Mouse (Mus musculus): Measurements from ENCODE around the gene Cd59a. TPM values are rescaled to one million over a fixed set of nuclear protein-coding genes. Genes with fewer than 3 reads are reported as not detected.
"Not testable (repeated sequence)": the region's sequence is repeated elsewhere in the genome, so short reads cannot be mapped to it uniquely, and the experiment has no call there.

Gene Cd59a
- total RNA-seq (2021), result 10 to 100 TPM; 20.7 to 24.7 TPM
- long read RNA-seq, experiment 1, transcript Cd59a-201 (4 exons, 1,691 nt), result major isoform, 28 of 38 reads
- long read RNA-seq, experiment 1, partial matches to known transcripts, result 0 of 38 reads
- long read RNA-seq, experiment 1, other reads (novel, unspliced or antisense), result 8 of 38 reads
- long read RNA-seq, experiment 2, transcript Cd59a-201 (4 exons, 1,691 nt), result major isoform, 35 of 42 reads
- long read RNA-seq, experiment 2, partial matches to known transcripts, result 0 of 42 reads
- long read RNA-seq, experiment 2, other reads (novel, unspliced or antisense), result 7 of 42 reads

DNA sequence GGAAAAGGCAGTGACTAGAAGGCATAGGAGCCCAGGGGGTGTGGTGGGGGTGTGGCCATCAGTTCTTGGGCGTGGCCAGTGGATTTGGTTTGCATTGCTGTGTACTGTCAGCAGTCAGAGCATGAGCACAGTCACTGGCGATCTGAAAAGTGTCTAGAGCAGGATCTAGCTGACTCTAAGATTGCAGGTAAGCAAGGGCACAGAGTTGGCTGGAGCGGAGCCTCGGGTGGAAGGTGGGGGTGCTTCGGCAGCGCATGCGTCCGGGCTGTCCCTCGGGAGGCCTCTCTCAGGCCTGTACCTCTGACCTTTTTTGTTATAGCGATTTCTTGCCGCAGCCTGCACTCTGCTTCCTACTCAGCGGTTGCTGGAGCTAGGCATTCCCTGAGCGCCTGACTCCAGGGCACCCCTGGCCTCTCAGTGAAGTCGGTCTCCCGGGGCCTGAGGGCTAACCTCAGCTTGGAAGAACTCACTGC lies at the start of gene Cd59a:
Gene Cd59a (plus strand): TSS at position 61 of the 473 bp plus-strand sequence.
- DNase-seq, result peak; percentile 65

DNA sequence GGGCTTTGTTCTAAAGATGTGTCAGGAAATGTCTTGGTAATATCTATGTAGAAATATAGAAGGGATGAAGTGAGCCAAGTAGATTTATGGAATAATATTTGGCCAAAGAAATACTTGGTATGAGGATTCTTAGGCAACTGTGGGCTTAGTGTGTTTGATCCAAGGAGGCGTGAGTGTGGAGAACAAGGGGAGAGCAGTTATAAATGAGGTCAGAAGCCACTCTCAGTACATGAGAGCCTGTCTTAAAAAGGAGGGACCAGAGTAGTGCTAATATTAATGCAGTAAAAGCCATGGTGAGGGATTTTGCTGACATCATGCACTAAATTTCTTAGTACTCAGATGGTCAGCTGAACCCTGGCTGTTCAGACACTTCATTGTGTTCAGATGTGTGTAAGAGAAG lies 37.2 kb upstream of the Cd59a start:
- DNase-seq, result no peak

DNA sequence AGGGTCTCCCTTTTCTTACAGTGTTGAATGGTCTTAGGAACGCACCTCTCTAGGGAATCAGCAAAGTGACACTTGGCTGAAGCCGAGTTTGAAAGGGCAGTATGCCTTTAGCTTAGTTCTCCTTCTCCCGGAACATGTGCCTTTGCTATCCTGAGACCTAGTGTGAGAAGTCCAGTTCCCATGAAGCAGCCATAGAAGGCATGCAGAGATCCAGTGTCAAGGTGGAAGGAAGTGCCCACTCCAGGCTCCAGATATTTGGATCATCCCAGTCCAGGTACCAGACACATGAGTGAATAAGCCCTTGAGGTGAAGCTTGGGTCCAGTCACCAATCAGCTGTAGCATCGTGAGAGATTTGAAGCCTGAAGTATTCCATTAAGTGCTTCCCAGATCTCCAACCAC lies 36.6 kb upstream of the Cd59a start:
- no peak for DNase-seq

DNA sequence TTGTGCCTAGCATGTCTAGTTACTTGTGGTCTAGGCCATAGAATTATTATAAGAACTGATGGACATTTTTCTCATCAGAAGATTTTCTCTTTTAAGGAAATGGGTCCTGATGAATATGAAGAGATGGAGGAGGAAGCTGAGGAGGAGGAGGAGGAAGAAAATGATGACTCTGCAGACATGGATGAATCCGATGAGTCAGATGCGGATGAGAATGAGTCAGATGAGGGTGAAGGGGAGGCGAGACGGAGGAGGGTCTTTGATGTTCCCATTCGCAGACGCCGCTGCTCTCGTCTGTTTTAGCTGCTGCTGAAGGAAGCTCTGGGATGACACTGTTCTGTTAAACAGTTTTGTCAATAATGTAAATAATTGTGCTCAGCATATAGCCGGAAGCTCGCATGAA lies 35.8 kb upstream of the Cd59a start:
- no peak for DNase-seq

DNA sequence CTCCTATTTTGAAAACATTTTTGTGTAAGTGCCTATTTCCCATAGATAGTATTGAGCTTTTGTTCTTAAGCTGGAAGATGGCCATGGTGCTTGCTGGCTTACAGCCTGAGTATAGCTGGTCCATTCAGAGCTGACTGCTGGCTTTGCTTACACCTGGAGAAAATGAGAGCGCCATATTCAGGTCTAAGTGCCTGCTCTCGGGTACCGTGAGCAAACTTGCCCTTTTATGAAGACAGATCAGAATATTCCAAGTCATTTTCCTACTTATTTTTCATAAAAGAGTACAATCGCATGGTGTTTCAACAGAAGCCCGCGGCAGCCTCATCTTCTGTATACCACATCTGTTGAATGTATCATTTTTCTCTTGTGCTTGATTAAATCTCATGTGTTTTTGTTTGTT lies 34.6 kb upstream of the Cd59a start:
- no peak for DNase-seq

DNA sequence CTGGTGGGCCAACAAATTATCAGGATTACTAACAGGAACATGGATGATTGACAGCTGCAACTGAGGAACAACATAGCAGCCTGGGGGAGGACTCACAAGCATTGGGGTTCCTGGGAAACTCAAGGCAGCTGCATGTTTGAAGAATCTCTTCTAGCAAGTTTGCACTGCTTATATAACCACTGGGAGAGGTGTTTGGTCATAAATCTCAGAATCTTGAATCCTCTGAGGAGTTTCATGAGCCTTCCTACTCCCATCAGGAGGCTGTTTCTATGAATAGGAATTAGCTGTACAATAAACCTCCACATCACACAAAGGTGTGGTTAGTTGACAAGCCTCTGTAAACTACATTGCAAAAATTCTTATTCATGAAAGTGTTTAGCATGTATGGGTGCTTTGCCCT lies 32.9 kb upstream of the Cd59a start:
- no peak for DNase-seq

DNA sequence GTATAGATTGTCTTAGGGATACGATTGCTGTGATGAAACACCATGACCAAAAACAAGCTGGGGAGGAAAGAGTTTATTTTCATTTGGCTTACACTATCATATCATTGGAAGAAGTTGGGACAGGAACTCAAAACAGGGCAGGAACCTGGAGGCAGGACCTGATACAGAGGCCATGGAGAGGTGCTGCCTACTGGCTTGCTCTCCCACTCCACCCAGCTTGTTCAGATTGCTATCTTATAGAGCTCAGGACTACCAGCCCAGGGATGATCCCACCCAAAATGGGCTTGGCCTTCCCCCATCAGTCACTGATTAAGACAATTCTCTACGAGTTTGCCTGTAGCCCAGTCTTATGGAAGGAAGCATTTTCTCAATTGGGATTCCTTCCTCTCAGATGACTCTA lies 31.4 kb upstream of the Cd59a start:
- DNase-seq, result no peak

DNA sequence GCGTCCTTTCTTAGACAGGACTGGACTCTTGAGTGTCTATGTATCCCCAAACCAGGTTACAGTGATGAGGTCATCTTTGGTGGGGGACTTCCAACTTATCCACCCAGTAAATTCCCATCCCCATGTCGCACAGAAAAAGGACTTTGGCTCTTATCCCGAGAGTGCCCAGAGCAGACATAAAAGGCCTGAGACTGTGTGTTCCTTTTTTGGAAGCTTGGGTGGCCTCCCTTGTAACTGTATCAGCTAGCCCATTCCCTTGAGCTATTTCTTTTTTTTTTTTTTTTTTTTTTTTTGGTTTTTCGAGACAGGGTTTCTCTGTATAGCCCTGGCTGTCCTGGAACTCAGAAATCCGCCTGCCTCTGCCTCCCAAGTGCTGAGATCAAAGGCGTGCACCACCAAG lies 30.1 kb upstream of the Cd59a start, which contains the start of gene Gm10912:
Gene Gm10912 (plus strand): TSS at position 301 of the 400 bp plus-strand sequence.
- not testable (repeated sequence) for DNase-seq

DNA sequence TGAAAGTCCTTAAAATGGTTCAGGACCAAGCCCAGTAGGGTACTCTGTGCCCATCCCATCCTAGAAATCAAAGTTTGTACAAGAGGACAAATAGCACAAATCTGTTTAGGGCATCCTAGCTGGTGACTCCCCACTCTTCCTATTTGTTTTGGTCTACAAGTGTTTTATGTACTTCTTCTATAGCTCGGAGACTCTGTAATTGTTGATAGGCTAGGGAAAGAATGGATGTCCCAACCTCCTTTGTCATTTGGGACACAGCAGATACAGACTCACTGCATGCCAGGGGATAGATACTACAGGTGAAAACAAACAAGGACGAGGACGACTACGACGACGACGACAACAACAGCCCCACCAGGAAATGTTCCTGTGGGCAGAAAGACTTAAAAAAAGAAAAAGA lies 27.2 kb upstream of the Cd59a start, which contains the start of gene Gm10799:
Gene Gm10799 (minus strand): TSS at position 101 of the 400 bp plus-strand sequence.
- not testable (repeated sequence) for DNase-seq

DNA sequence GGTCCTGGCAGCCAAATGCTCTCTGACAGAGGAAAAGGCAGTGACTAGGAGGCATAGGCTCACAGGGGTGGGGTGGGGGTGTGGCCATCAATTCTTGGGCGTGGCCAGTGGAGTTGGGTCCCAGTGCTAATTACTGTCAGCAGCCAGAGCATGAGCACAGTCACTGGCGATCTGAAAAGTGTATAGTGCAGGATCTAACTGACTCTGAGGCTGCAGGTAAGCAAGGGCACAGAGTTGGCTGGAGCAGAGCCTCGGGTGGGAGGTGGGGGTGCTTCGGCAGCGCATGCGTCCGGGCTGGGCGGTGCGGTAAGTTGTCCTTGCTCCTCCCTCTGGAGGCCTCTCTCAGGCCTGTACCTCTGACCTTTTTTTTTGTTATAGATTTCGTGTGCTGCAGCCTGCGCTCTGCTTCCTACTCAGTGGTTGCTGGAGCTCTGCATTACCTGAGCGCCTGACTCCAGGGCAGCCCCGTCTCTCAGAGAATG lies 25.9 kb upstream of the Cd59a start, which contains the start of gene Cd59b:
Gene Cd59b (plus strand): TSS at position 146 of the 482 bp plus-strand sequence.
- peak; percentile 25 for DNase-seq

DNA sequence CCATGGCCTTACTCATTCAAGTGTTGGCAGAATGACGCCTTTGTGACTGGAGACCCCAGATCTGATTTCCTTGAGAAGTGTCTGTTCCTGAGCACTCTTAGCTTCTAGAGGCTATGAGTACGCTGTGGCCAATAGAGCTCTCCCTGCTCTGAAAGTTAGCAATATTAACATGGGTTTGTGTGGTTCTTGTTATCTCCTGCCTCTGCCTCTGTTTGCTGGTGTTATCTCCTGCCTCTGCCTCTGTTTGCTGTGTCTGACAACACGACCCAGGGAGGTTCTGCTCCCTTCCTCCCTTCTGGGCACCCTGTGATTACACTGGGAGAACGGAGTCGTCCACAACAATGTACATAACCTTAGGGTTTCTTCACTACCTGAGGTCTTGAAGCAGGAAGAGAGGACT lies 17.3 kb upstream of the Cd59a start:
- not testable (repeated sequence) for DNase-seq

DNA sequence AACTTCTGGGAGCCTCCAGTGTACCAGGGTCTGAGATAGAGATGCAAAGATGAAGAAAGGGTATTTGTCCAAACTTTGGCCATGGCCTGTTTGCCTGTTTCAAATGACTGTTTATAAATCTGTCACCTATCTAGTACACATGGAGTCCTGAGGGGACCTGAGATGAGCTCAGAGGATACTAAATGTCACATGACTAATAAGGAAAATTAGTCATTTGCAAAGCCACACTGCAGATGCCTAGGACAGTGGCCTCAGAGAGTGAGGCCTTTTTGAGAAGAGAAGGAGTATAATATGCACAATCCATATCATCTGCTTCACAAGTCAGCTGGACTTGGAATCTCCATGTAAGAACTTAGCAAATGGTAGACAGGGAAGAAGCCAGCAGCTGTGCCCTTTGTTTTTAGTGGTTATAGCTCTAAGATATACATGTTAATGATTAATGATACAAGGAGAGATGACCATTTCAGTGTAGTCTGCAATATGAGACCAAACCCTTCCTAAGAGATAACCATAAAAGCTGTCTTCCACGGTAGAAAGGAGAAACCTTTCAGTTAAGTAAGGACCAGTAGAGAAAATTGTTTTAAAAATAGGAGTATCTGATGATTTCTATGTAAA lies 14.1 kb upstream of the Cd59a start:
- not testable (repeated sequence) for DNase-seq

DNA sequence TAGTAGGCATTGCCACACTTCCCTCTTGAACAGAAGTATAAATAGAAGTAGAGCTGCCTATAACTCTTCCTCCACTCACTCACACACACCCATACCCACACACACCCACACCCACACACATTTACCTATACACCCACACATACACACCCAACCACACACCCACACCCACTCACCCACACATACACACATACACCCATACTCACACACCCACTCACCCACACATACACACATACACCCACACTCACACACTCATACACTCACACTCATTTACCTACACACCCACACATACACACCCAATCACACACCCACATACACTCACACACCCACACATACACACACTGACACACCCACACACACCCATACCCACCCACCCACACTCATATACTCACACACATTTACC lies 13.1 kb upstream of the Cd59a start:
- DNase-seq, result no peak

DNA sequence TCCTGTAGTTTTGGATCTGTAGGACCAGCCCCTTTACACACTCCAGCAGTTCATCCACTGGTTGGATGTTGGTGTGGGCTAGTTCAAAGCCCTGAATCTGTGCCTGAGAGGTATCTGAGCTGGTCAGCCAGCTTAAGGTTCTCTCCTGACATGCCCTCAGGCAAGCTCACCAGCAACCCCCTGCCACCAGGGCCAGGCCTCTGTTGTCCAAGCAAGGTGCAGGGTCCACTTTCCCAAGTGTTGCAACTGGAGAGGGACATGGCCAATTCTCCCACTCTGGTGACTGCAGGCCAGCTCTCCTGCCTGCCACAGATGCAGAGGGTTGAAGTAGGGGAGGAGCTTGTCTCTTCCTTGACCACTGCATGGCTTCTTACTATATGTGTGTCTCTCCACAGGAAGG lies 11.6 kb upstream of the Cd59a start:
- not testable (repeated sequence) for DNase-seq

DNA sequence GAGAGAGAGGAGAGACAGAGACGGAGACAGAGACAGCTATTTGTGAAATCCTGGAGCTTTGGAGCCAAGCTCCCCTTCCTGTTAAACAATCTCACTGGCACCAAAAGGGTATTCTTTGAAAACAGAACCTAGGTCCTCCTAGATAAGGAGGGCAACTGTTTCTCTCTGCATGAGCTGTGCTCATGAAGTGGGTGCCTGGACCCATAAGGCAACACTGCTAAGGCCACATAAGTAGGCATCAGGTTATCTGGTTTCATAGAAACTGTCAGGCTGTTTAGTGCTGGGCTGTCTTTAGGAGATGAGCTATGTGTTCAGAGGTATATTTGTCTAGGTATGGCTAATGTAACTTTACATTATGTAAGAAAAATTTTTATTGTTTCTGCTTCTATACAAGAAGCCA lies 8.0 kb upstream of the Cd59a start:
- not testable (repeated sequence) for DNase-seq

DNA sequence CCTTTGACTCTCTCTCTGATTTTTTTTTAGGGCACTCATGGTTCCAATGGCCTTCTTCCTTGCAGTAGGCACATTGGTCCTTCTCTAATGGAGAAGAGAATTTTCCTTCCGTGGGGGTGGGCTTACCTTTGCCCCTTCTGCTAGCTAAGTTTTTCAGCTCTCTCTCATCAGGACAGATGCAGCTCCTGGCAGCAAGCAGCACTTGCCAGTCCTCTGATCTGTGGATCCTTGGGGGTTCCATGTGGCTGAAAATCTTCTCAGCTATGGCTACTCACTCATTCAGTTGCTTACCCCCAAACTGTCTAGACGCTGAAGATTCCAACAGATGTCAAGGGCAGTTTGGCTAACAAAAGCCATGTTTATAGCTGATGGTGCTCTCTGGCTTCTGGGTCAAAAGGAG lies 2.3 kb upstream of the Cd59a start:
- DNase-seq, result no peak

DNA sequence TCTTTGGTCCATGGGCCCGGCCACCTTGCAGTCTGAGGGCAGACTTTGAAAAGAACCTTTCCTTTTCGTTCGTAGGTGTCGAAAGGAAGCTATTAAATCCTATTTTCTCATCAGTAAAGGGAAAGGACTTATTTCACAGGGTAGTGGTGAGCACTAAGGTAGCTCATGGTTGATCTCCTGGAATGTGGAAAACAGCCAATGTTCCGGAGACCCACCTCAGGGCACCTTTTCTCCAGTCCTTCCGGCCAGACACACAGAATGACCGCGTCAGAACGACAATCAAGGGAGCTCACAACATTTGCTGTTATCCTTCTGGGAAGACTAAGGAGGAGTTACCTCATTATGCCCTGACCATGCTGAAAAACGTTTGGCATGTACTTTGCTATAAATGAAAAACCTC lies 655 bp downstream of the Cd59a start:
- DNase-seq, result no peak

DNA sequence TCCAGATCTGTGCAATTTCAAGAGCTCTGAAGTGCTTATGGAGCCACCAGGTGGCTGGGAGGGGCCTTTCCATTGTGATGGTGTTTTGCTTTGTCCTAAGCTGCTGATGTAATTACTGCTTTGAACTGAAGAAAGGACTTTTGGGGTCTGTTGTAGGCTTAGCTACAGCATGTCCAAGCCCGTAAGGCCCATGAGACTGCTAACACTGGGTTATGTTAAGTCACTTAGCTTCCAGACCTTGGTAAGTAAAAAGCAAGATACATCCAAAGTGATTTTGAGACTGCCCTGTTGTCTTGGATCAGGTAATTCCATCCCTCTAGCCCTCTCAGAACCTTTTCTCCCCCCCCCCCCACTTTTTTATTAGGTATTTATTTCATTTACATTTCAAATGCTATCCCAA lies 1.2 kb downstream of the Cd59a start:
- DNase-seq, result not testable (repeated sequence)

DNA sequence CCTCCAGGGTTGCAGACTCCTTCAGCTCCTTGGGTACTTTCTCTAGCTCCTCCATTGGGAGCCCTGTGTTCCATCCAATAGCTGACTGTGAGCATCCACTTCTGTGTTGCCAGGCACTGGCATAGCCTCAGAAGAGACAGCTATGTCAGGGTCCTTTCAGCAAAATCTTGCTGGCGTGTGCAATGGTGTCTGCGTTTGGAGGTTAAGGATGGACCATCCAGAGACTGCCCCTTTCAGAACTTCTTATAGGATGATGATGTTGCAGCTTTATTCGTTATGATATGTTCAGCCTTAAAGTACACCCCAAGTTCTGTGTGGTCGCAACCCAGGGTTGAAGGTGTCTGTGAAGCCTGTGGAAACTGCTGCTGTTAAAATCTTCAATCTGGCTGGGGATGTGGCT lies 1.8 kb downstream of the Cd59a start:
- DNase-seq, result not testable (repeated sequence)

DNA sequence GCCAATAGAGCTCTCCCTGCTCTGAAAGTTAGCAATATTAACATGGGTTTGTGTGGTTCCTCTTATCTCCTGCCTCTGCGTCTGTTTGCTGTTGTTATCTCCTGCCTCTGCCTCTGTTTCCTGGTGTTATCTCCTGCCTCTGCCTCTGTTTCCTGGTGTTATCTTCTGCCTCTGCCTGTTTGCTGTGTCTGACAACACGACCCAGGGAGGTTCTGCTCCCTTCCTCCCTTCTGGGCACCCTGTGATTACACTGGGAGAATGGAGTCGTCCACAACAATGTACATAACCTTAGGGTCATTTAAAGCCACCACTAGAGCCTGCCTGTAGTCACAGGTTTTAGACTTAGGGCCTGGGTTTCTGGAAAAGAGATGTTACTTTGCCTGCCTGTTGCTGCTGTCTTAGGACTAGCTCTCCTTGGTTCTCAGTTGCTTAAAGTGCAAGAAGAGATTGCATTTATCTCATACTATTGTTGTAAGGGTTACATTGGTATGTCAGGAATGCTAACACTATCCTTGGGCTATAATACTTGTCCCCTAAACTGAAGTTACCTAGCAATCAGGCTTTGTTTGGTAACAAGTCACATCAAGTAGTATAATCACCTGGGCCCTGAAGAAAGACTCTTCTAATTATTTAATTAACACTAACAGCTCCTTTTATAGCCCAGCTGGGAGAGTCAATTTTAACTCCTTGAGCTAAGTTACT lies 3.1 kb downstream of the Cd59a start:
- no peak for DNase-seq

DNA sequence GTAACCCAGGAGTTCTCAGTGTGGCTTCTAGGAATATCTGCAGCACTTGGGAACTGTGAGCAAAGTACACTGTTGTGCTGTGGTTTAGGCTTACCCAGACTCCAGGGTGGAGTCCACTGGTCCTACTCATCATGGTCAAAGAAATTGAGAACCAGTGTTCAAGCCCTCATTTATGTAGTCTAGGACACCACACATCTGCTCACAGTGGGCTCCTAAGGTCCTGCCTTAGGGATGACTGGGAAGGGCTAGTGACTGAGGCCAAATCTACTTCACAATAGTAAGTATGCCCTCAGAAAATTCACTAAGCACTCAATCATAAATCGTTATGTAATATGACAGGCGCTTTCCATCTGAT lies 3.6 kb downstream of the Cd59a start:
- no peak for DNase-seq

DNA sequence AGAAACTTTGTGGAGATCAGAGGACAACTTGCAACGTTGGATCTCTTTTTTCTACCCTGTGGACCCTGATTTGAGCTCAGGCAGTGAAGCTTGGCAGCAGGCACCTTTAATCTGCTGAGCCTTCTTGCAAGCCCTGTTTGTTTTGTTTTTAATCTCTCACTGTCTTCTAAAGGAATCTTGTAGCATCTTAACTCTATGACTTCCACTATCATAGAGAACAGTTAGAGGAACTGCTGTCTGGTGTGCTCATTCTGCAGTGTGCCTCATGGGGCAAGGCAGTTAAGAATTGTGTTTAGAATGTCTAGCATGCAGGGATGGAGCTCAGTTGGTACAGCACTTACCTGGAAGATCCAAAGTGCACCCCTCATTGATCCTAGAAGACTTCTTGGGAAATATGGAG lies 4.3 kb downstream of the Cd59a start:
- DNase-seq, result no peak

DNA sequence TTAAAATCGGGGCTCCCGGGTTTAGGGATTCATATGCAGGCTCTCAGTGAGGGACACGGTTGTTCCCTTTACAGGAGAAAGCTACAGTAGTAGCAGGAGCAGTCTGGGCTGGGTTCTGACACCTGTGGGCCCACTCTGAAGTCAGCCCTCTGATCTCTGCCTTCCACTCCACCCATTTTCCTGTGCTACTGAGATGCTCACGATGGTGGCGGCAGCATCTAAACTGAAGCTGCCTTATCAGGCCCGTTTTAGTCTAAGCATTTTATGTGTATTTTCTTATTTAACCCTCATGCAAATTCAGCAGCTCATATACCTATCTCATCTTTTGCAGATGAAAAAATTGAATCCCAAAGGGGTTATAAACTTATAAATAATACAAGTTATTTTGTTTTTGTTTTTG lies 9.2 kb downstream of the Cd59a start:
- DNase-seq, result no peak
